Mouse (Mus musculus): ENCODE results near the gene Tep1.
A peak's percentile ranks its signal among the peaks of the same experiment; 100 is the strongest.

Tep1 gene

GRCm38 (mm10) chr14:50795261-50795935, 75.0 kb downstream of the Tep1 start:
- DNase-seq (ENCODE audit: low spot score in 2 of 2): no peak

GRCm38 (mm10) chr14:50788157-50788556, 82.2 kb downstream of the Tep1 start:
- no peak for DNase-seq (ENCODE audit: low spot score in 2 of 2)

GRCm38 (mm10) chr14:50785251-50785637, 85.1 kb downstream of the Tep1 start, which contains the start of gene Ttc5:
Gene Ttc5, minus strand, starts transcription at chr14:50785519.
- peak; percentile 86 to 95 for DNase-seq (ENCODE audit: low spot score in 2 of 2)

- DNase-seq (ENCODE audit: low spot score in 2 of 2): no peak
These were observed 85.7 kb downstream of the Tep1 start for GRCm38 (mm10) chr14:50784391-50785250.

- no peak for DNase-seq (ENCODE audit: low spot score in 2 of 2)
These were observed 88.2 kb downstream of the Tep1 start for GRCm38 (mm10) chr14:50782166-50782565.

Measured in urinary bladder, adult 18-20 months (tissue).